Mouse (Mus musculus) urinary bladder, adult 2 months (tissue): ENCODE measurements around the gene Magel2. TPM values are rescaled to one million over a fixed set of nuclear protein-coding genes. Genes with fewer than 3 reads are reported as not detected.

ENCODE experiments used
- DNase-seq: peaks from one replicate; pipeline ENCODE4 v3.0.0; 2022; ENCODE audit warnings: low spot score
- polyA plus RNA-seq: library from polyadenylated mRNA; depleted of rRNA; stranded (reverse); fragments of >200 nt; gene quantifications from 2 replicates; pipeline ENCODE4 v1.2.3, GENCODE M21; 2012; rRNA removed

Magel2 gene
- polyA plus RNA-seq, result not detected in 2 replicates

DNA sequence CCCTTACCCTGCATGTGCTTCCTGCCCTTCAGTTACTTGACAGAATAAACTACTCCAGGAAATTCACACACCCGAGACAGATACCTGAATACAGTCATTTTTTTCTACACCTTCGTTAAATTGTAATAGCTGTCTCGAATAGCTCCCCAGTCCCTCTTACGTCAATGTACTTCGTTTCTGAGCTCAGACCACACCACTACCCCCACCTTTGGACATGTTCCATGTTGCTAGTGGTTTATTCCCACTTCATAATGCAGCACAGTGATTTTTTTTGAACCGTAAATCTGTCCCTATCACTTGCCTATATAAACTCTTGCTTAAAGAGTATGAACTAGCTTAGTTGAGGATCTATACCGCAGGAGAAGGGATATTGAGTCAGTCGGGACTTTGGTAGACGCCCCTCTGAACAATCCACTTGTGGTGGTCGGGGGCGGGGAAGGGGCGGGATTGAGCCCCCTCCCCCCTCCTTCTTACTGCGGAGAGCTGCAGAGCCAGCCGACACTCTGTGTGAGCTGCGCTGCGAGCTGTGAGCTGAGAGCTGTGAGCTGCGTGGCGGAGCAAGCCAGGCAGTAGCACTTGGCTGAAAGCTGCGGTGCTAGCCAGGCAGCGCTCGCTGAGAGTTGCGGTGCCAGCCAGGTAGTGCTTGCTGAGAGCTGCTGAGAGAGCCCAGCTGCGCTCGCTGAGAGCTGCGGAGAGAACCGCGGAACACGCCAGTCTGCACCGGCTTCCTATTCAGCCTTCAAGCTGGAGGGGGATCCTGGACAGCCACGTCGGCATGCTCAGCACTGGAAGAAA is at the start of gene Magel2:
Gene Magel2 (plus strand): TSS at position 501 of the 795 bp plus-strand sequence.
- no peak for DNase-seq

GRCm38 (mm10) chr7:62345411-62345810 is 31.4 kb upstream of the Magel2 start:
- no peak for DNase-seq

GRCm38 (mm10) chr7:62346269-62346668 is 30.5 kb upstream of the Magel2 start, which contains the start of gene Ndn:
Gene Ndn, plus strand, starts transcription at chr7:62346569.
- DNase-seq, result no peak

- DNase-seq, result peak; percentile 28
Measured at GRCm38 (mm10) chr7:62348106-62348803, 28.6 kb upstream of the Magel2 start.

DNA sequence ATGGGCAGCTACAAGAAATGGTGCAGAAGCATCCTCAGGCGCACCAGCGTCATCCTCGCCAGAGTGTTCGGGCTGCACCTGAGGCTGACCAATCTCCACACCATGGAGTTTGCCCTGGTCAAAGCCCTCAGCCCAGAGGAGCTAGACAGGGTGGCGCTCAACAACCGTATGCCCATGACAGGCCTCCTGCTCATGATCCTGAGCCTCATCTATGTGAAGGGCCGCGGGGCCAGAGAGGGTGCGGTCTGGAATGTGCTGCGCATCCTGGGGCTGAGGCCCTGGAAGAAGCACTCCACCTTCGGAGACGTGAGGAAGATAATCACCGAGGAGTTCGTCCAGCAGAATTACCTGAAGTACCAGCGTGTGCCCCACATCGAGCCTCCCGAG is 28.0 kb upstream of the Magel2 start:
- no peak for DNase-seq

DNA sequence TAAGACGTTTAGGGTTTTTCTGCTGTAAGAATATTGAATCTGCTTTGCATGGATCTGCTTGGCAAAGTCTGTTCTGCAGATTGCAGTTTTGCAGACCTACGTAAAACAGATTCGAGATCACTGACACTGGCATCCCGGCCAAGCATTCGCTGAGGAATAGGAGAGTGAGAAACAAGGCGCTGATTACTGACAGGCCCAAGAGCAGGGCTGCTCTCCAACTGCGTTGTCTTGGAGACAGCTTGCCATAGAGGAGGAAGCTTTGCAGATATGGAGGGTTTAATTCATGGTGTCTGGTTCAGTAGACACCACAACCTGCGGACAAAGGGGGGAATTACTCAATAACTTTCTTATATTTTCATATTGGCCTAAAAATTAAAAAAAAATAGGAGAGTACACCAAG is 25.5 kb upstream of the Magel2 start:
- no peak for DNase-seq

DNA sequence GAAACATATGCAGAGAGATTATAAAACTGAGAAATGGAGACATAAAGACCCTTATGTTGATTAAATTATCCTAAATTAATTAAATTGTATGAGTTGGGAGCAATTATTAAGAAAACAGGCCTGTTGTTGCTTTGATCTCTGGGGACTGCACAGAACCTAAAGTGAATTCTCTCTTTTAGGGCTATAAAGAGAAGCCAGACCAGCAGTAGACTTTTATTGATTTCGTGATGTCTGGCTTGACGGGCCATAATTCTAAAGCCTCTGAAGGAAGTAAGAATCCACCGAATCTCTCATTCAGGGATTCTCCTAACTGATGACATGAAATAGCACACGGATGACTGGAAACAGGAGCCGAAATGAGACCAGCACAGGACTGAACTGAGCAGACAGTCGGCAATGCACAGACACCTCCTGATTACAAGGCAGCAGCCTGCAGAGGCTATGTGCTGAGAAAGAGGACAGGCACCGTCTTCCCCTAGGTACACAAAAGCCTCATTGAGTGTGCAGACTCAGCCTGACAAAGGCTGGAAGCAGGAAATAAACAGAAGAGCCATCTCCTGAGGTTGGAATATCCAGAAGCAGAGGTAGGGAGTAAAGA is 11.7 kb upstream of the Magel2 start:
- no peak for DNase-seq

GRCm38 (mm10) chr7:62366730-62367129 is 10.1 kb upstream of the Magel2 start:
- no peak for DNase-seq

DNA sequence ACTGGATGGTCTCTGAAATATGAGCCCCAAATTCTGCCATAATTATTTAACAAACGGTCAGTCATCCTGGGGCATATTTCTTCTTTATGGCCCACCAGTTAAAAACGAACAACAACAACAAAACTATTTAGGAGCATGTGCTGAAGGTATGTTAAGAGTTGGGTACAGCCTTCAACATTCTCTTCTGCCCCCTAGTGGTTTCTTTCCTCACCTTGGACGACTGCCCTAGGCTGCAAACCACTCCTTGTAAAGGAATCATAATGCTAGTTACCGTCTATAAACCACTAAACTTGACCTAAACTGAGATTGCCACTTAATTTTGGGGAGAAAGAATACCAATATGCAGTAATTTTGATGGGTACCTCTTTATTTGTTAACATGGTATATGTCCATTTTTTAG is 1.2 kb upstream of the Magel2 start:
- DNase-seq, result no peak

GRCm38 (mm10) chr7:62377313-62377712 is 503 bp downstream of the Magel2 start:
- no peak for DNase-seq

- no peak for DNase-seq
Measured at GRCm38 (mm10) chr7:62378529-62378928, 1.7 kb downstream of the Magel2 start.

DNA sequence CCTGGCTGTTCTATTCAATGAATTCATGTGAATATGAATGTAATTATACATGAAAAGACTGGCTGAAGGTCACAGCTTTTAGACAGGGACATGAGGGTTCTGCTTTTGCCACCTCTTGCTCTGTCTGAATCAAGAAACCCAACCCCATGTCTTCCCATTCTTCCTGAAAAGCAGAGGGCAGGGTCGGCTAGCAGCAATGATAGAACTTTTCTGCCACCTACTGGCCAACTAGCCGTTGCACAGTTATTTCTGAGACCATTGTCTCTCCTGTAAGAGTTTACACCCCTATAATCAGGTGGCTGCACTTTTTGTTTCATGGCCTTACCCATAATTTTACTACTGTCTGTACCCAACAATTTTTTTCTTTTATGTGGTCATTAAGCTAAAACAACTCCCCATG is 5.6 kb downstream of the Magel2 start:
- DNase-seq, result no peak

DNA sequence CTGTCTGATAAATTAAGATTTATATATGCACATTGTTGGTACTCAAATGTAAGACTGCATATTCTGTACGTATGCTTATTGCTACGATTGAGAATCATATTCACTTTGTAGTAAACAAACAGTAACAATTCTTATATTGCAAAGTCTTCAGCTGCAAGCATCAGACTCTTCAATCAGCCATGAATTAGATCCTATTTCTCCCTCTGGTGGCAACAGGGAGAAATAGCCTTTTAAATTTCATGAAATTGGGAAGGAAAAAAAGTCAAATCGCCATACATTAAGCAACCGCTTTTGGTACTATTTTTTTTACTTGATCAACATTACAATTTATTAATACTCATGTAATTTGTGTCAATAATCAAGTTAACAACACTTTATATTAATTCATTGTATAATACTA is 11.5 kb downstream of the Magel2 start:
- no peak for DNase-seq

DNA sequence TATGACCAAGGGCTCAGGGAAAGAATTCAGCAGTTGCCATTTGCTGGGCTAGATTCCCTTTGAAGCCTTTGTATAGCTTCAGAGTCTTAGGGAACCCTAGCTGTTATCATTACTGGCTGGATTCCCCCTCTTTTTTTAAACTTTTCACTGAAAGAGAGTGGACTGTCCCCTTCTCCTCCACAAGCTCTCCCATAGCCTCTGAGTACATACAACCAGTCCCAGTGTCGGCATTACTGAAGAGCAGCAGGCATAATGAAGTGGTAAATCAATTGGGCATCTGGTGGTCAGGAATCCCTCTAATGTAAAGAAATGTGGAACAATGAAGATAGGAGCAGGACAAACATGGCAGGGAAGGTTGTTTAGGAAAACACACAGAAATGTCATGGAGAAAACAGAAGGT is 15.4 kb downstream of the Magel2 start:
- DNase-seq, result no peak

- no peak for DNase-seq
Measured at GRCm38 (mm10) chr7:62406573-62407050, 29.8 kb downstream of the Magel2 start.

GRCm38 (mm10) chr7:62407803-62408202 is 31.0 kb downstream of the Magel2 start:
- no peak for DNase-seq

GRCm38 (mm10) chr7:62415222-62415621 is 38.4 kb downstream of the Magel2 start:
- DNase-seq, result no peak

- DNase-seq, result no peak
Measured at GRCm38 (mm10) chr7:62416173-62416572, 39.4 kb downstream of the Magel2 start.

- DNase-seq, result no peak
Measured at GRCm38 (mm10) chr7:62418346-62418745, 41.5 kb downstream of the Magel2 start.

DNA sequence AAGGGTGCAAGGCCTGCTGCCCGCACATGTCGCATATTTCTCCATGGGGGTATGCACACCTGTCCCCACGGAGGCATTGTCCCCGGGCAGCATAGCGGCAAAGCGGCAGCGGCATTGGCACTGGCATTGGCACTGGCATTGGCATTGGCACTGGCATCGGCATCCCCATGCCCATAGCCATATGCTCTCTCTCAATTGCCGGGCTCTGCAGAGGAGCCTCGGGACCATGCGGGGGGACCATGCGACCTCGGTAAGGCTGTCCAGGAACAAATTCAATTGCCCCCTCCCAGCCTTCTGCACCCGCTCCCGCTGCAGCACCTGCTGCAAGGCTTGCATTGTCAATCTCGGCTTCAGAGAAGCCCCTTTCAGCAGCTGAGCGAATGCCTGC is 42.3 kb downstream of the Magel2 start:
- no peak for DNase-seq

DNA sequence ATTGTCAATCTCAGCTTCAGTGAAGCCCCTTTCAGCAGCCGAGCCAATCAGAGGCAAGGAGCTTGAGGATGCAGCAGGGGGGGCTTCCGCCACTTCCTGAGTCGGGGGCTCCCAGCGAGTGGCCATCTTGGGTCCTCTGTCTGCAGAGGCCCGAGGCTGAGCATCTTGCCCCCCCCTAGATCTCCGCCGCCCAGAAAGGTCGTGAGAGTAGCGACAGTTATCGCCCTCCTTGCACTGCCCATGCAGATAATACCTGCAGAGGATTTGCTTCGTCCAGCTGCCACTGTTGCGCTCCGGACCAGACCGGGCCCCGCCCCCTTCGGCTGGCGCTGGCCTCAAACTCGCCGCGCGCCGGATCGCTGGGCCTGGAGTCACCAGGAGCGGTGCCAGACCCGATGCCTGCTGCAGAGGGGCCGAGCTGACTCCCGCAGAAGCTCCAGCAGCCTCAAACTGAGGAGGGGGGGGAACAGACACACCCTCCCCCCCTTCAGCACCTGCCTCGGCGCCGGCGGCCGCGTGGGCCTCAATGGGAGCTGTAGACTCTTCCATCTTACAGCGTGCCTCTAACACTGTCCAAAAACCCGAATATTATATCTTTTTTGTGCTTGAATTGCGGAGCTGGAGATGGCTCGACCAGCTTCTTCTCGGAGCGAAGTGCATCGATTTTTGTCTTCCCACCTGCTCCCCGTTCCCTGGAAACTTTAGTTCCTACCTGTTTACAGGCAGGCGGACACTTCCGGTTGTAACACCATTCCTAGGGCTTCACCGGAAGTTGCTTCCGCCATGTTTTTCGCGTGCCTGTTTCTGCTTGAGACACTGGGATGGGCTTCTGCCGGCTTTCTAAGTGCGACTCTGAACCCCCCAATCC is 42.9 kb downstream of the Magel2 start, which contains the start of gene Mkrn3:
Gene Mkrn3 (minus strand): TSS at position 647 of the 868 bp plus-strand sequence.
- peak; percentile 47 for DNase-seq

DNA sequence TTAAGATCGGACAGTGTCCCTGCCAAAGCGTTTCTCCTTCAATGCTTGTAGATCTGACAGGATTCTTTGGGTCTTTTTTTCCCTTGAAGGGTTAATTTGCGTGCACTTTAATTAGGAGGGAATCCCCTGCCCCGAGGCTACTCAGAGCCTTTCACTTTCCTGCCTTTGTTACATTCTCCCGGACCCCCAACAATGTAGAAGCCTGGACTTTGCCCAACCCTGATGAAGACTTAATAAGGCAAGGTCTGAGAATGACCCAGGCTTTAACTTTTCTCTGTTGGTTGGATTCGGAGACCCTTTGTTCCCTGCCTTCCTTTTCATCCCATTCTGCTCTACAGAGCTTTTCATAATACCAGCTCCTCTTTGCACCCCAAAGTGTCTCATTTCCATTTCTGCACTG is 43.8 kb downstream of the Magel2 start:
- no peak for DNase-seq
